Mouse (Mus musculus): ENCODE results near the gene Arsg. TPM values are rescaled to one million over a fixed set of nuclear protein-coding genes. Genes with fewer than 3 reads are reported as not detected.

Gene Arsg
- total RNA-seq, 4 experiments from 2014 or later = 14.1 to 22.3 (median 19.7) TPM

GRCm38 (mm10) chr11:109616766-109617165 is 143.6 kb downstream of the Arsg start:
- DNase-seq (ENCODE audit: low spot score in 2 of 2) = no peak

- peak in 1 of 2 experiments; percentile 60 for DNase-seq (ENCODE audit: low spot score in 2 of 2)
Observed at GRCm38 (mm10) chr11:109619055-109619454, 145.9 kb downstream of the Arsg start.

- DNase-seq (ENCODE audit: low spot score in 2 of 2) = no peak
Observed at GRCm38 (mm10) chr11:109620356-109620755, 147.2 kb downstream of the Arsg start.

GRCm38 (mm10) chr11:109621183-109621582 is 148.0 kb downstream of the Arsg start:
- DNase-seq (ENCODE audit: low spot score in 2 of 2) = peak in 1 of 2 experiments; percentile 61

- DNase-seq (ENCODE audit: low spot score in 2 of 2) = no peak
Observed at GRCm38 (mm10) chr11:109622518-109623037, 149.4 kb downstream of the Arsg start.

Small RNA genes lying within 50 kb of the gene (microRNA-seq; reads per million reads assigned to microRNA genes)
- 0 reads per million in 2 experiments for gene Gm25540

Other genes with a start within 250 kb of the Arsg start
- 10 to 100 TPM; 12.2 to 16.5 (median 14.7) TPM for gene Rgs9, start 175.2 kb upstream of the Arsg start, total RNA-seq (2022)
- 10 to 100 TPM; 56.4 to 69.6 (median 63.0) TPM for gene Gna13, start 110.5 kb upstream of the Arsg start, total RNA-seq (2022)
- gene 9930022D16Rik, start 59.5 kb upstream of the Arsg start, total RNA-seq (2022) = not detected
- 10 to 100 TPM; 48.6 to 68.6 (median 55.6) TPM for gene Amz2, start 47.4 kb upstream of the Arsg start, total RNA-seq (2022)
- 10 to 100 TPM in 2 of 4 experiments, 1 to 10 TPM in 2; 6.6 to 11.5 (median 10.3) TPM for gene Slc16a6, start 224 bp downstream of the Arsg start, total RNA-seq (2022)
- gene Wipi1, start 138.6 kb downstream of the Arsg start, total RNA-seq (2022) = 10 to 100 TPM; 22.9 to 25.6 (median 23.6) TPM
- 100 to 1,000 TPM; 539 to 574 (median 549) TPM for gene Prkar1a, start 176.0 kb downstream of the Arsg start, total RNA-seq (2022)
- gene Fam20a, start 248.9 kb downstream of the Arsg start, total RNA-seq (2022) = 10 to 100 TPM; 12.3 to 14.9 (median 13.1) TPM

All from layer of hippocampus, adult 8-10 months (tissue).